Mouse (Mus musculus) spleen, adult 2 months (tissue): ENCODE measurements around the gene Bag2. TPM values are rescaled to one million over a fixed set of nuclear protein-coding genes. Genes with fewer than 3 reads are reported as not detected.

Experiments
- DNase-seq, 2 experiments: peaks; one replicate each; pipeline versions ENCODE4 v3.0.0 to v3.0.0-alpha.2; 2012 to 2021; ENCODE audit warnings: low spot score in 2 of 2, low read depth in 1 of 2
- H3K27ac ChIP-seq: fragments of 200-500 bp; 2 replicates; pipeline ENCODE4 v1.5.1; 2012; ENCODE audit warnings: low read length, inconsistent platforms; ENCODE audit not compliant: insufficient read depth
- H3K27me3 ChIP-seq: fragments of 200-500 bp; 2 replicates; pipeline ENCODE4 v1.6.1; 2012; ENCODE audit warnings: mild to moderate bottlenecking, moderate library complexity, low read length, inconsistent platforms; ENCODE audit not compliant: control insufficient read depth, insufficient read depth
- H3K36me3 ChIP-seq: fragments of 200-500 bp; 2 replicates; pipeline ENCODE4 v1.6.1; 2012; ENCODE audit warnings: mild to moderate bottlenecking, low read length, inconsistent platforms; ENCODE audit not compliant: control insufficient read depth, insufficient read depth
- H3K4me1 ChIP-seq: fragments of 200-500 bp; 2 replicates; pipeline ENCODE4 v1.6.1; 2011; ENCODE audit warnings: inconsistent platforms; ENCODE audit not compliant: control insufficient read depth, insufficient read depth, insufficient read length
- H3K4me3 ChIP-seq: fragments of 200-500 bp; 2 replicates; pipeline ENCODE4 v1.5.1; 2011; ENCODE audit warnings: mild to moderate bottlenecking, inconsistent platforms; ENCODE audit not compliant: insufficient read depth, insufficient read length; ENCODE audit errors: extremely low read depth
- CTCF ChIP-seq: fragments of 200-500 bp; IDR thresholded peaks from 2 replicates; pipeline ENCODE4 v1.5.1; 2011; ENCODE audit warnings: mild to moderate bottlenecking, inconsistent platforms; ENCODE audit not compliant: insufficient read depth, insufficient read length, insufficient replicate concordance; ENCODE audit errors: extremely low read depth
- POLR2A ChIP-seq: fragments of 200-500 bp; IDR thresholded peaks from 2 replicates; pipeline ENCODE4 v1.6.1; 2011; ENCODE audit warnings: low read depth, low read length, inconsistent platforms
- WGBS: fragments of 180-500 bp; shearing (Covaris S2); methylation state at CpG from one replicate; pipeline ENCODE4 v1.1.7; 2018; 5-methylcytosine and 5-hydroxymethylcytosine counted together
- polyA plus RNA-seq: library from polyadenylated mRNA; depleted of rRNA; stranded (reverse); fragments of >200 nt; gene quantifications from 2 replicates; pipeline ENCODE4 v1.2.3, GENCODE M21; 2012

Bag2 gene
- polyA plus RNA-seq, 1 experiment = 5.3 TPM

DNA sequence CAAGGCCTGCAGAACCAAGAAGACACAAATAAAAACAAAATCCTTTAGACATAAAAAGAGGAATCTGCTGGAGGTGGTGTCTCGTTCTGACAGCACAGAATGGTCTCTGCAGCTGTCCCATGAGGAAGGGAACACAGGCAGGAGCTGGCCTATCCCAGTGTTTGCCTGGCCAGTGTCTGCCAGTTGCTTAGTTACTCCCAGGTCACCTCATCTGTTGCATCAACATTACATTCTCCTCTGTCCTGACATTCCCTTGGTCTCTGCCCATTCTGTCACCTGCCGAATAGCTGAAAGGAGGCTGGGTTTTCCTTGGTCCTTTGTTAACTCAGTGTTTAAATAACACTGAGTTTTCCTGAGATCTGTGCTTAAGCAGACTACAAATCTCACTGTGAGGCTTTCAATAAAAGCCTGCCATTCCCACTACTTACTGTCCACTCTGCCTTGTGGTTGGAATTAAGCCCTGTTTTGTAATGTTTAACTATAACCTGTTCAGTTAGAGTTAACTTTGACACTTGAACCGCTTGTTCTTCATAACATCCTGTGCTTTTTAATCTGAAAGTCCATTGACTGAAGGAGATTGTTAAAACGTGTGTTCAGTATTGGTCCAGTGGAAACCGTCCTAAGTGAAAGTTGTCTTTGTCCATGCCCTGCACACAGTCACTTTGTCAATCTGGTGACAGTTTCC is 23.5 kb downstream of the Bag2 start:
- Histone ChIP-seq H3K4me3 (no peak overlapping the region), H3K27ac (no peak overlapping the region), H3K36me3 (peaks cover 5% of the 10 kb centered on the region), H3K27me3 (no peaks in the 10 kb centered on the region), H3K4me1 (no peaks in the 10 kb centered on the region)
- WGBS = 91% methylated on average over 5 of the region's 5 CpGs
- TF ChIP-seq CTCF (no peak), POLR2A (no peak)
- no peak for DNase-seq

DNA sequence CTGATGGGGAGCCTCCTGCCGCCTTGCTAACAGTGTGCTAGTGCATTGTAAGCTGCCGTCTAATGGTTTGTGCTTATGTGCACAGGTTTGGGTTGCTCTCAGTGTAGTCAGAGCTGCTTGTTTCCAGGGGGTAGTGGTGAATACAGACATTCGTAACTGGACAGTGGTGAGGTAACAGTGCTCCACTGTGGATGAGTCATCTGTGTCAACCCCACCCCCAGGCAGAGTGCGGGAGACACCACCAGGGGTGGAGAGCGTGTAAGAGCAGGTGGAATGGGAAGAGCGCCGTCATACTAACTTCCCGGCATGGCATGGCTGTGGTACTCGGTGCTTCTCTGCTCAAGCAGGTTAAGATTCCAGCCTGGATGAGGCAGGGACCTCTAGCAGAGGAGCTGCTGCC is 24.6 kb downstream of the Bag2 start:
- Histone ChIP-seq H3K27ac (no peak overlapping the region), H3K36me3 (peaks cover 5% of the 10 kb centered on the region), H3K4me3 (no peak overlapping the region), H3K27me3 (no peaks in the 10 kb centered on the region), H3K4me1 (no peaks in the 10 kb centered on the region)
- WGBS = 93% methylated on average over 9 of the region's 9 CpGs
- no peak for DNase-seq
- no peak for TF ChIP-seq POLR2A
- TF ChIP-seq CTCF = no peak

DNA sequence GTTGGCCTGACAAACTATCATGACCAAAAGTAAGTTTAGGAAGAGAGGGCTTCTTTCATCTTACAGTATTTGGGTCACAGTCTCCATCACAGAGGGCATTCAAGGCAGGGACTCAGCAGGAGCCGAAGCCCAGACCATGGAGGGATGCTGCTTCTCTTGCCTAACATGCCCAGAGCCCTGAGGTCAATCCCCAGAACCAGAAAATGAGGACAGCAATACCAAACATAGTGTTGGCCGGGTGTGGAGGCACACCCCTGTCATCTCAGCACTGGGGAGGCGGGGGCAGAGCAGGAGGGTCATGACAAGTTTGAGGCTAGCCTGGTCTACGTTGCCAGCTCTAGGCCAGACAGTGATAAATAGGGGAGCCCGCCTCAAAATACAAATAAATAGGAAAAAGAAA is 32.5 kb downstream of the Bag2 start:
- no peak for TF ChIP-seq CTCF
- no peak for TF ChIP-seq POLR2A
- Histone ChIP-seq H3K27ac (no peak overlapping the region), H3K36me3 (peaks cover 3% of the 10 kb centered on the region; the same call in 1 of the 2 replicates), H3K4me3 (no peak overlapping the region), H3K27me3 (no peaks in the 10 kb centered on the region), H3K4me1 (0 out of 2 replicates have a peak, but pooled peaks cover 5% of the 10 kb centered on the region)
- 92% methylated on average over 5 of the region's 5 CpGs for WGBS
- no peak for DNase-seq

DNA sequence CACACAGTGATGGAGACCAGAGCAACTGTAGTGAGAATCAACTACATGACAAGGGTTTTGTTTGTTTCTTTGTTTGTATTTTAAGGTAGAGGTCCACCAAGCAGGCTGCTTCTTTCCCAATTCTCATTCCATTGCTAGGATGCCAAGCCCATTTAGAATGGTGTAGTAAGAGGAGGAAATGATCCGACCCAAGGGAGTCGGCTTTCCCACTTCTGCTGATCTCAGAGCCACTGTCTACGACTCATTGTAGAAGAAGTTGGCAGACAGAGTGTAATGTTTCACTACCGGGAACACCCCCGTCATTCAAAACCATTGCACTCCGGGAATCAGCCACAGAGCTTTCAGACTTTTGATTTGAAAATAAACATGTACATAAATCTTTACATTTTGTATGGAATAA is 33.1 kb downstream of the Bag2 start:
- no peak for DNase-seq
- TF ChIP-seq POLR2A (no peak), CTCF (no peak)

DNA sequence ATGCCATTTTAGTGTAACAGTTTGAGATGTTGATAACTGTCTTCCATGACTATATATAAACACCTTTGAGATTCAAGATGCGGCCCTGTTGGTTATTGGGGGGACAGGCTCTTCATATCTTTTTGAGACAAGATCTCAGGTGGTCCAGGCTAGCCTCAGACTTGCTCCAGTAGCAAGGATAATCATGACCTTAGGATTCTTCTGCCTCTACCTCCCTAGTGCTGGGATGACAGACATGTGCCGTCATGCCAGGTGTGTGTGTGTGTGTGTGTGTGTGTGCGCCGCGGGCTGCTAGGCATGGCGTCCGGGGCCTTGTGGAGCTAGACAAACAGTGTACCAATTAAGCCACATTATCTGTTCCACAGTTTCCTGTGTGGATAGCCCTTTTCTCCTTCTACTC is 36.6 kb downstream of the Bag2 start:
- Histone ChIP-seq H3K4me3 (no peak overlapping the region), H3K4me1 (peaks cover 5% of the 10 kb centered on the region; the same call in 1 of the 2 replicates), H3K36me3 (peaks cover 3% of the 10 kb centered on the region; the same call in 1 of the 2 replicates), H3K27me3 (no peaks in the 10 kb centered on the region), H3K27ac (no peak overlapping the region)
- no peak for DNase-seq
- TF ChIP-seq CTCF = no peak
- TF ChIP-seq POLR2A = no peak
- WGBS = 93% methylated on average over 7 of the region's 7 CpGs

More for the DNA sequence above, 33.1 kb downstream of the Bag2 start:
- WGBS = 93% methylated on average over 6 of the region's 6 CpGs
- H3K27ac ChIP-seq = no peak overlapping the region
- H3K4me3 ChIP-seq = no peak overlapping the region
- H3K36me3 ChIP-seq = peaks cover 3% of the 10 kb centered on the region; the same call in 1 of the 2 replicates
- peaks cover 5% of the 10 kb centered on the region; the same call in 1 of the 2 replicates for H3K4me1 ChIP-seq
- no peaks in the 10 kb centered on the region for H3K27me3 ChIP-seq

DNA sequence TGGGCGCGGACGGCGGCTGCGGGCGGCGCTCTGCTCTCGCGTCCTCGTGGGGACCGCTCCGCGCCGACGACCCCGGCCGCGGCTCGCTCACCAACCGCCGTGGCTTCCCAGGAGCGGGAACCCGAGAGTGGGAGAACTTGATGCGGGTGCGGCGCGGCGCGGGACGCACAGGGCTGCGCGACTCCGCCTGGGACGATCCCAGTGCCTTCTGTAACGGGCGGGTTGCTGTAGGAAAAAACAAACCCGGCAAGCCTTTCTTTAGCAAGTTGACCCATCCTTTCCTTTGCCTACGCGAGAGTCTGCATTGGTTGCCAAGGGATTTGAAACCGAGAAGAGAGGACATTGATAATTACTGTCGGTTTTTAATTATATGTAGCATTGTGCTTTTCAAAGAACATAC is 37.4 kb downstream of the Bag2 start:
- WGBS = 1% methylated on average over 40 of the region's 41 CpGs
- peak overlapping the region; percentile 30; the same call in 1 of the 2 replicates for H3K27ac ChIP-seq
- peak overlapping the region; percentile 89 for H3K4me3 ChIP-seq
- peaks cover 3% of the 10 kb centered on the region; the same call in 1 of the 2 replicates for H3K36me3 ChIP-seq
- H3K4me1 ChIP-seq = peaks cover 5% of the 10 kb centered on the region; the same call in 1 of the 2 replicates
- no peak for TF ChIP-seq CTCF
- no peak for TF ChIP-seq POLR2A
- no peaks in the 10 kb centered on the region for H3K27me3 ChIP-seq
- no peak for DNase-seq

DNA sequence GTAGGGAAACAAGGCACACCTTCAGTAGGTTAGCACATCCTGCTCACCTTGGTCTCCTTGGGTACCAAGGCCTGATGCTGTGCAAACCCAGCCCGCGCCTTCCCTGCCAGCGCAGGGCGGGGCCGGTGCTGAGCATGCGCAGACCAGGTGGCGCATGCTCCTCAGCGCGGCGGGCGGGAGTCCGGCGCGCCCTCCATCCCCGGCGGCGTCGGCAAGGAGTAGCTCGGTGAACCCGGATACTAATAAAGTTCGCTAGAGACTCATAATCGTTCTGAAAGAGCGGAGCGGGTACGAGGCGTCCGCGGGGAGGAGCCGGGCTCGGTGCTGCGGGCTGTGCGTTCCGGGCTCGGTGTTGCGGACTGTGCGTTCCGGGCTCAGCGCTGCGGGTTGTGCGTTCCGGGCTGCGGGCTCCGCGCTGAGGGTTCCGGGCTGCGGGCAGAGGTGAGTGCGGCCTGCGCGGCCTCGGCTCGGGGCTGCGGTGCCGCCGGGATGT is 37.8 kb downstream of the Bag2 start, which contains the start of gene Rab23:
Gene Rab23 (plus strand): TSS at position 155 of the 493 bp plus-strand sequence.
- Histone ChIP-seq H3K36me3 (peaks cover 1% of the 10 kb centered on the region; the same call in 1 of the 2 replicates), H3K4me3 (peak within 1 kb of the TSS; percentile 89), H3K27ac (peak within 1 kb of the TSS; percentile 30; the same call in 1 of the 2 replicates), H3K27me3 (no peaks in the 10 kb centered on the region), H3K4me1 (peaks cover 5% of the 10 kb centered on the region; the same call in 1 of the 2 replicates)
- 1% methylated on average over 54 of the region's 54 CpGs for WGBS
- TF ChIP-seq POLR2A (no peak), CTCF (no peak)
- peak; percentile 64 to 71 for DNase-seq
